Mouse (Mus musculus) adrenal gland, postnatal 25 days (tissue): ENCODE results near the gene Sppl2a. TPM values are rescaled to one million over a fixed set of nuclear protein-coding genes. Genes with fewer than 3 reads are reported as not detected.
"Not testable (repeated sequence)": the region's sequence is repeated elsewhere in the genome, so short reads cannot be mapped to it uniquely, and the experiment has no call there.

Experiments used
- DNase-seq: peaks from one replicate; pipeline ENCODE4 v3.0.0; 2021; ENCODE audit warnings: mixed read lengths
- long read RNA-seq: library from polyadenylated mRNA; stranded (forward); transcript quantifications from one replicate; pipeline ENCODE4 v2.0.0, GENCODE M21; 2021
- total RNA-seq: library from RNA; stranded (reverse); gene quantifications from 2 replicates; pipeline ENCODE4 v1.2.3, GENCODE M21; 2021

Gene Sppl2a
- 91.0 and 92.7 TPM in 2 replicates for total RNA-seq
- long read RNA-seq, full-length matches to known transcripts, result 10 of 34 reads
- long read RNA-seq, partial matches to known transcripts, result 5 of 34 reads
- long read RNA-seq, other reads (novel, unspliced or antisense), result 19 of 34 reads

DNA sequence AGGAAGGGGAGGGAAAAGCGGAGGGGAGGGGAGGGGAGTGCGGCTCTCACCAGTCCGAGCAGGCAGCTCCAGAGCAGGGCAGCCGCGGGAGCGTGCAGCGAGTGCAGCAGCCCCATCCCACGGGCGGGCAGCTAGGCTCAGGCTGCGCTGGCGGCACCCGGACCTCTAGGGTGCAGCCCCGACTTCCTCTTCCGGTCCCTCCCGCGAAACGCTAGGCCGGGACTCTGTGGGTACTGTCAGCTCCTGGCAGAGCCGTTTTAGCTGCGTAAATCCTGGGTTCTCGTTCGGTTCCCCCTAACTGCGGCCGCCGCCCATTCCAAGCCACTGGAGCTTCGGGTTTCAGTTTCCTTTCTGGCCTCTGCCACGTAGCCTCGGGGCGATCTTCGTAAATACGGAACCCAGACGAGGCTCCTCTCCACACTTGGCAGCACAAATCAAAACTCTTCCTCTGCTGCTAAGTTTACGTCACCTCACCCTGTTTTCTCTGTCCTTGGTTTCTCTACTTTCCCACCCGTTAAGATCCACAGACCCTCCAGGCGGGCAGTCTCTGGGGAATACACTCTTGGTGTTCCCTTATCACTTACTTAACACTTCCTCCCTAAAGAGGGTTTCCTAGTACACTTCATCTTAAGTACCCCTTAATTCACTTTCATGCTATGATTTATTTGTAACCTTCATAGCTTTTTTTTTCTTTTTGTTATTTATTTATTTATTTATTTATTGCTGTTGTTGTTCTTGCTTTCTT lies at the start of gene Sppl2a:
TSS of gene Sppl2a (minus strand) at position 339 of the 745 bp plus-strand sequence.
- DNase-seq, result peak; percentile 89

DNA sequence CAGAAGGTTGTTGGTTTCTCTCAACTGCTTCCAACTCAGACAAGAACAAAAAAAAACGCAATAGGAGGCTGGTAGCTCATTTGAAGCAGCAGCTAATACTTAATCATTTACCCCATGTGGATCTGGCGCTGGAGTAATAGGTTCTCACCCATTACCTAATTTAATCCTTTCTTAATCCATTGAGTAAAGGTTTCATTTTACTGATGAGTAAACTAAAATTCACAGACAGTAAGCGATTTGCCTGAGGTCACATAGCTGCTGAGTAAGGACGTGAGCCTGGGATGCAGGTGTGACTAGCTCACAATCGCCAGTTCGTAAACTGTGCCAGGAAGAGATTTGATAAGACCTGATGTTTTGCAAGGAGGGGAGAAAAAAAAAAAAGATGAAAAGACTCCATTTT lies 44.4 kb upstream of the Sppl2a start:
- DNase-seq, result no peak

DNA sequence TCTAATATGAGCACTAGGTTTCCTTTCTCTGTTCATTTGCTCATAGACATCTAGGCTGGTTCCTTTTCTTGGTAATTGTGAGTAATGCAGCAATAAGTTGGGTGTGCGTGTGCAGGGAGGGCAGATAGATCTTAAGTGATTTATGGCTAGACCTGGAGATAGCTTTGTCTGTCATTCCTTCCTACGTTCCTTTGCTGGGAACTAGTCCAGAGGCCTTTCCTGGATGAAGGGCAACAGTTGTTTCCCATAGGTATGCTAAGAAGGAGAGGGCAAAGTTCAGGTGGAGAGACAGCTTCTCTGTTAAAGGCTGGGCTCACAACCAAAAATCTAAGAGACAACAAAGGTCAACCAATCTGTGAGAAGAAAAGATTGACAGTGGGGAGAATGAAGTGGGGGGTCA lies 28.7 kb upstream of the Sppl2a start:
- DNase-seq, result no peak

DNA sequence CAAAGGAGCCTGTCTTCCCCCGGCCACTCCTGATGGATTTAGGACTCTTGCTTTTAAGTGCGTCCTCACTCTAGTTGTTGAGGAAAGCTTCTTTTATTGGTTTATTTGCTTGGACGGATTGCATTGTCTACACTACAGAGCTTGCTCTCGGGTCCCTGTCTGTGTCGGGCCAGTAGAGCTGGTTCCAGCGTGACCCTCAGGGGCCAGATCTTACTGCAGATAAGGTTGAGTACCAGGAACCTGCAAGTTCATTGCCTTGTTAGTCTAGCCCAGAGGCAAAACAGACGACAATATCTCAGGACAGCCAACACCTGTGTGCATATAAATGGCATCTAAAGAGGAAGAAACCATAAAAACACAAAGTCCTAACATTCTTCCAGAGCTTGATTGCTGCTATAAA lies 22.6 kb upstream of the Sppl2a start:
- no peak for DNase-seq

DNA sequence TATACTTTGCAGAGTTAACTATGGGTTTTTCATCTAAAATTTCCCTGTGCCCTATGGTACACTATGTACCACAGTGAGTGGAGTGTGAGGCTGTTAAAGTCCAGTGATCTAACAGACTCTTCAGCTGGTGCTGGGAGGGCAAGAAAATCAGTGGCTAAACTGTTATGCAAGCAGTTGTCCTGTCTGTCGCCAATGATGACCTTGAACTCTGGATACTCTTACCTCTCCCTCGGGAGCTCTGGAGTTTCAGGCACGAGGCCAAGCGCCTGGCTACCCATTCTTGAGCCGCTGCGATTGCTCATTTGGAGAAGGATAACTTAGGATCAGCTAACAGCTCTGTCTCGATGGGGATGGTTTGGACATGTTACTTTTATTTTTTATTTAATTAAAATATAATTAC lies 18.1 kb upstream of the Sppl2a start:
- peak; percentile 65 for DNase-seq

DNA sequence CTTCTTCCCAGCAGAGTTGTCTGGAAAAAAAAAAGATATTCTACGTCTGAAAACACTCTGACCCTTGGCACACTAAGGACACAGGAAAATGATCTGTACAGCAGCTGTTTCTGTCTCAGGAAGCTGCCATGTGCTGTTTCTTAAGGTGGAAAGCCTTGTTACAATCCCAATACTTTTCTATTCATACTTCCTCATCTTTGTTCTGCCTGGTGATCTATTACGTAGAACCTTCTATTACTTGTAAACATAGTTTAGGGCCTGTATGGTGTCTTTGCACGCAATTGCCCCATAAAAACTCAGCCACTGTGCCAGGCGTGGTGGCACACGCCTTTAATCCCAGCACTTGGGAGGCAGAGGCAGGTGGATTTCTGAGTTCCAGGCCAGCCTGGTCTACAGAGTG lies 17.4 kb upstream of the Sppl2a start:
- no peak for DNase-seq

DNA sequence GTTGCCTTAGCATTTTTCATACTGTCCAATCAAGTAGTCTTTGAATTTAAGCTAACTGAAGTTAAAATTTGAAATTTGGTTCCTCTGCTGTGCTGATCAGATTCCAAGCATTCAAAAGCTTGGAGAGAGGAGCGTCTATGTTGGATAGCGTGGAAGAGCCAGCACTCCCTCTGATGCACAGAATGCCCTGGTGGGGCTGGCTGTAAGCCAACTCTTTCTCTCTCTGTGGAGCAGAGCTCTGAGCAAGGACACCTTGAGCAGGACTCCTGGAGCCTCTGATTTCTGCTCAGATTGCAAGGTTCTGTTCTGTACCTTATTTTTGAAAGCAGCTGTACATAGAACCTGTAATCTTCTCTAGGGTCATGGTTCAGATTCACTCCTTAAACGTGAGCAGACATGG lies 16.8 kb upstream of the Sppl2a start:
- DNase-seq, result peak; percentile 66

DNA sequence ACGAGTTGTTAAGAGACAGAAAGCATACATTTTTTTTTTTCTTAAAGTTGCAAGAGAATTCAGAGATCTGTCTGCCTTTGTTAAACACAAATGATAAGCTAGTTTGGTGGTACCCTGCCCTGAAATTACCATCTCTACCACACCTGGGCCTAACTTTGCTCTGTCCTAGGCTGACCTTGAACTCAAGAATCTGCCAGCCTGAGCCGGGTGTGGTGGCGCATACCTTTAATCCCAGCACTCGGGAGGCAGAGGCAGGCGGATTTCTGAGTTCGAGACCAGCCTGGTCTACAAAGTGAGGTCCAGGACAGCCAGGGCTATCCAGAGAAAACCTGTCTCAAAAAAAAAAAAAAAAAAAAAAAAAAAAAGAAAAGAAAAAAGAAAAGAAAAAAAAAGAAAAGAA lies 16.3 kb upstream of the Sppl2a start:
- not testable (repeated sequence) for DNase-seq

DNA sequence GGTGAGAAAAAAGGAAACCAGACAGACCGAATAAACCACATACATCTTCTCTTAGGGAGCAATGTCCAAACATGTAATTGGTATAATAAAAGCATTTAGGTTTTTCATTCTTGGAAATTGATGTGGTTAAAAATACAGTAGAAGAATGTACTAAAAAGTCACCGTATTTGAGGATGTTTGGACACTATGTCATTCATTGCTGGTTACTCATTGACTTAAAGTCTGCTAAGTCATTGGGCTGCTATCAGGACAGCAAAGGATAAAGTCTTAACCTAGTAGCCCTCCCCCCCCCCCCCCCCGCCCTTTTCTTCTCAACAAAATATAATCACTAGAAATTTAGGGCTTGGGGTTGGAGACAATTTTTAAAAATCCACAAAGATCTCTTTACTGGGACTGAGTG lies 15.2 kb upstream of the Sppl2a start:
- no peak for DNase-seq

DNA sequence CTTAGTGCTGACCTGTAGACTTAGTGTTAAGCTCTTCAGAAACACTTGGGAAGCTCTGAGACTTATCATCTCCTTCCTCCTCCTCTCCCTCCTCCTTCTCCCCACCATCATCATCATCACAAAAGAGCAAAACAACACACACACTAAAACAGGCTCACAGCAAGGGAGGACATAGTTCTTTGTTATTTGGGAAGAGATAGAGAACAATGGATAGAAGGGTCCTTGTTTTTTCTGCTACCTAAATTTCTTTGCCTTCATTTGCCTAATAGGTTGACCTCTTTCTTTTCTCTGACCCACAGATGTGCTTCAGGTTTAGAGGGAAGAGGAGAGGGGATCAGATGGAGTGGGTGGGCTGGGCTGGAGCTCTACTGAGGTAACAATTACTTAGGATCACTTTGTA lies 14.6 kb upstream of the Sppl2a start:
- no peak for DNase-seq

DNA sequence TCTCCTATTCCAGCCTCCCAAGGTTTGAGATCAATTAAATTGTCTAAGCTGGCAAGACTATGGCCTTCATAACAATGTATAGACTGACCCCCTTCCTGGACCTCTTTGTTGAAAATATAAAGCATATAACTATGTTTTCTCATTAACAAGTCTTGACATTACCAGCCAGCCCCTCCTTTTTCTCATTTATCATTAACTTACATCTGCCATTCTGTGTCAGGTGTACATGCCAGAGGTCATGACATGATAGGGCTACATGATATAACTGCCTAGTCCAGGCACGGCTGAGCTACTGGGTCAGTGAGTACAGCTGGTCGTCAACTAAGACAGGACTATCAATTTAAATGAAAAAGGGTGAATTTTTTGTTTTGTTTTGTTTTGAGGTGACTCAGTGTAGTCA lies 10.2 kb upstream of the Sppl2a start:
- DNase-seq, result no peak

DNA sequence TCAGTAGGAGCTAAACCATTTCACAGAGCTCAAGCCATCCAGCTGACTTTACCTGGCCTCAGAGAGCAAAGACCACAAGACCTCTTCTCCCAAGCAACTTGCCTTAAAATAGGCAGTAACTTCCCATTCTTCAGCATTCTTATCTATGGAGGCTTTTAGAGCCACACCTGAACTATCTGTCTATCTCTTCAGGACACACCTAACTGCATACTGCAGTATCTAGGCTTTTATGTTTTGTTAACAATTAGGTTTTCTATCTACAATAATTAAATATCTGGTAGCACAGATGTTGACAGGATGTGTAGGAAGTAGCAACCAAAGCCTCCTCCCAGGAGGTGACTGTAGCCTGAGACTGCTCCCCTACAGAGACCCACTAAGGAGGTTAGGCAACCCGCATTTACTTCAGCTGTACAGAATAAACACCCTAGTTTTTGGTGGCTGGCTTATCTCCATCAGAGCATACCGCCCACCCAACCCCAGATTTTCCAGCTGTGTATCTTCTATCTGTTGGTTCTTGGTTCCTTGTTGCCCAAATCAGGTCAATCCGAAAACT lies 7.4 kb upstream of the Sppl2a start:
- no peak for DNase-seq

DNA sequence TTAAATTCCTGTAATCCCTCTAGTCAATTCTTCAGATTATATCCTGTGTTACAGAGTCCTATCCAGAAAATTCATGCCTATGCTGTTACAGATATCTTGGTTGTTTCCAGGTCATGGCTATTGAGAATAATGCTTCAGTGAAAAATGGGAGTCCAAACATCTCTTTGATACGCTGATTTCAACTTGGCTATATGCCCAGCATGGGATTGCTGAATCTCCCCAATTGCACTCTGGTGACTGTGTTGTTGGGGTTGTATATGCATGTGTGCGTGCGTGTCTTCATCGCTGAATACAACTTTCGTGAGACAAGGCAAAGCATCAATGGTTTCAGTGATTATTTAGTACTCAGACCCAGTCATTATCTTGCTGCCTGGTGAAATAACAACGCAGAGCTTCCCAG lies 5.0 kb upstream of the Sppl2a start:
- DNase-seq, result no peak

DNA sequence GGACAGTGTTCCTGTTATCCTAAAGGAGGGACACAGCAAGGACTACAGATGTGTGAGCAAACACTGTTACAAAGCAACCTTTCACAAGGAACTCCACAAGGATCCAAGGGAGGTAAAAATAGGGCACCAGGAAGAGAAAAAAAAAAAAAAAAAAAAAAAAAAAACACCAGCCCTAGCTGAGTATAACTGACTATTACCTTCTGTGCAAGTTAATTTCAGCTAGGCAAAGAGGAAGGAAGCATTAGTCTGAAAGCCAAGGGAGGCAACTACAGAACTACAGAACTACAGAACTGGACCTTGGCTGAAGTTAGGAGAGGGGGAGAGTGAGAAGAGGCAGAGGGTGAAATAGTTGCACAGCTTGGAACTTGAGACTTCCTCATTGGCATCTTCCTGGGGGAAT lies 886 bp upstream of the Sppl2a start:
- DNase-seq, result no peak

DNA sequence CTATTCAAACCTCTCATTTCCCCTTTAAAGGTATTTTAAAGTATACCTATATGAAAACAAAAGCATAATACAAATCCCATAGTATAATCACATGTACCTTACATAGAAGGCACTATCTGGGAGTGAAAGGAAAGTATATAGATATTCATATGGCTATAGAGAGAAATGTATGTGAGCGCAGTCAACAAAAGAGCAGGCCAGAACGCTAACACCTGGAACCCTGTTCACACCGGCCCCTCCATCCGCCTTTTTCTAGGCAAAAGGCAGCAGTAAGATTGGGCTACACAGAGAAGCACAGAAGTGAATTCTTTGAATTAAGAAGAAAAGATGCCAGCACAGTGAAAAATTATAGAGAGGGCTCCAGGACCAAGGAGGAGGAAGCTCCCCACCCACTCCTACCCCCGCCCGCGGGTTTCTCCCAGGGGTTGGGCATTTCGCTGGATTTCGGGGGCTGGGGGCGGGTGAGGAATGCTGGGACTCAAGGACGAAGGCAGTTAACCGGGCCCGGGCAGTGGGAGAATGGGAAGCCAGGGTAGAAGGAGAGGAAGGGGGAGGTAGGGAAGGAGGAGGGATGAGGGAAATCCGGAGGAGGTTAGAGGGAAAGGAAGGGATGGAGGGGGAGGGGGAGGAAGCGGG lies 656 bp downstream of the Sppl2a start:
- peak; percentile 52 for DNase-seq

DNA sequence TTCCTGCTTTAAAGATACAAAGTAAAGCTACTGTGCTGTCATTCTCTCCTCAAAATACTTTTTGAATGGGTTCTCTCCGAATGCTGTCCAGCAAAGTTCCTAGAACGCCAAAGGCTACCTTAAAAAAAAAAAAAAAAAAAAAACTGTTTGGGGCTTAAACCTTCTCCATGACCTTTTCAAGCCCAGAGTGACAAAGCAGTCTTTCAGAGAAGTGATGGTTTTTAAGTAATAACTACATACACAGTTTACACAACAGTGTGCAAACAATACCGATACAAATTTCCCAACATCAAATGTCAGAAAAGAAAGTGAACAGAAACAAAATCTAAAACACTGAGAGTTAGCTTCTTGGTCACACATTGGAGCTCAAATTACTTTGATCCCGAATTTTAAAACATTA lies 1.3 kb downstream of the Sppl2a start:
- DNase-seq, result no peak

DNA sequence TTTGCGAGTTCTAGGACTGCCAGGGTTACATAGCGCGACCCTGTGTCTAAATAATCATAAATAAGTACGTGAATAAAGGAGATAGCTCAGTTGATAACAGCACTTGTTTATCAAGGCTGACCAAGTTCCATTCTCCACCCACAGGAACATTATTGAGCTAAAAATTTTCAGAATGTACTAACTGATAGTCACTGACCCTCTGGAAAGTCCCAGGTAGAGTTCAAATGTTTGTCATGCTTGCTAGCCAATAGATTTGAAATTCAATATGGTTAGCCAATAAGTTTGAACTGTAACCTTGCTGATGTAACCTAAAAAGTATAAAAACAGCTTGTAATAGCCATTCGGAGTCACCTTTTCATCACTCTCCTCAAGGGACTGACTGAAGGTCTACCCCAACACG lies 4.4 kb downstream of the Sppl2a start:
- DNase-seq, result no peak

DNA sequence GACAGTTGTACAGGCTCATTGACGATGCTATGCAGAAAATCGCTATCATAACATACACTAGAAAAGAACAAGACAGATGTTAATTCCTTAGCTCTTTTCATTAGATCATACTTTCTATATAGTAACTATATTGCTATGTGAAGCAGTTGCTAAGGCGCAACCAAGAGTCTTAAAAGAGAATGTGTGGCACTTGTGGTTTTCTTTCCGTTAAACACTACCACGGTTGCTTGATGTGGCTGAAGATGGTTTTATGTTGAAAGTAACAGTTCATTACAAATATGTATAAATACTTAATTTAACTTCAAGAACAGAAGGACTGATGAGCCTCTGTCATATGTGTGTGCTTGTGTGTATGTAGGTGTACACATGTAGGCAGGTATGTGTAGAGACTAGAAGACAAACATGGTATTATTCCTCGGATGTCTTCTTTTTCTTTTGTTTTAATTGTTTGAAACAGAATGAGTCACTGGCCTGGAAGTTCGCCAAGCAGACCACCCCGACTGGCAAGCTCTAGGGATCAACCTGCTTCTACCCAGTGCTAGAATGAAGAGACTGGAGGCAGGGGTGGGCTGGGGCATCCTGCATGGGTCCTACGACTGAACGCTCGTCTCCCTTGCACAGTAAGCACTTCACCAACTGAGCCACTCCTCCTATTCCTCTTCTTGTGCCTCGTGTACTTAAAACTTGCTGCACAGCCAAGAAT lies 12.5 kb downstream of the Sppl2a start:
- DNase-seq, result no peak

DNA sequence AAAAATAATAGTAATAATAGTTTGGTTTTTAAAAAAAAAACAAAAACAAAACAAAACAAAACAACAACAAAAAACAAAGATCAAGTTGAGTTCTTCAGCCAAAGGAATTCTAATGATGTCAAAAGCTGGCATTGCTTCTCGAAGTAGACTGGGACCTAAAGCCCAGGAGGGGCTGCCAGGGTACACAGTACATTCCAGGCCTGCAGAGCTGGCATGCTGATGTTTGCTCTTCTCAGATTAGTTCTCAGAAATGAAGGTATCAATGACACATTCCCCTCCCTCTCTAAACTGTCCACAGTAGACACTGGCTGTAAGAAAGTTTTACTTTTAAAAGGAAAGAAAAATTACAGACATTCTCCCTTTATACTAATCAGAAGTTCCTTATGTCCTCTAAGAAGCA lies 16.8 kb downstream of the Sppl2a start:
- DNase-seq, result no peak

DNA sequence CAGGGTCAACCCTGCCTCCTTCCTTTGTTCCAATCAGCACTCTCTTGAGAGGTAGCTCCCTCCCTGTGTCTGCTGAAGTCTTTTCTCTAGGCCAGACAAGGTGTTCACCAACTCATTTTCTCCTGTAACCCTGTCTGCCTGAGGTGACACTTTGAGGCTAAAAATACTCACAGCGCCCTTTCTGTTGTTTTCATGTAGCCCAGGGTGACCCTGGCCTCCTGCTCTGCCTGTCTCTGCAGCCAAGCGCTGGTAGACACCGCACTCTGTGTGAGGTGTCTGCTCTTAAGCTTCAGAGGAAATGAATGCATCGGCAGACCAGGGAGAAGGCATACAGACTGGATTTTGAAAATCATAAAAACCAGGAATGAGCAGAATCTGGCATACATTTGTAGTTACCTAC lies 18.9 kb downstream of the Sppl2a start:
- DNase-seq, result no peak

DNA sequence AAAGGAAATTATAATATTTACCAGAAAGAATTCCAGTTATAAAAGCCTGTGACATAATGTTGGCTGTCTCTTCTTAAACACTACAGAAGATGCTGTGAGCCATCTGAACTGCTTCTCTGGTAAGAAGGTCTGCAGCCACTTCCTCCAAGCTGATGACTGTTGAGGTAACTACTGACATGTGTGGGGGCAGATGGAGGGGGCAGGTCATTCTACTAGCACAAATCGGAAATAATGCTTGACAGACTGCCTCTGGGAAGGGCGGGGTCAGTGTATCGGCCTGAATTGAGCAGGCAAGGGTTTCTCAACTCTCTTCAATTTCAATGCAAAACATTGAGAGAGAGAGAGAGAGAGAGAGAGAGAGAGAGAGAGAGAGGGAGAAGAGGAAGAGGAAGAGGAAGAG lies 28.9 kb downstream of the Sppl2a start:
- DNase-seq, result no peak

DNA sequence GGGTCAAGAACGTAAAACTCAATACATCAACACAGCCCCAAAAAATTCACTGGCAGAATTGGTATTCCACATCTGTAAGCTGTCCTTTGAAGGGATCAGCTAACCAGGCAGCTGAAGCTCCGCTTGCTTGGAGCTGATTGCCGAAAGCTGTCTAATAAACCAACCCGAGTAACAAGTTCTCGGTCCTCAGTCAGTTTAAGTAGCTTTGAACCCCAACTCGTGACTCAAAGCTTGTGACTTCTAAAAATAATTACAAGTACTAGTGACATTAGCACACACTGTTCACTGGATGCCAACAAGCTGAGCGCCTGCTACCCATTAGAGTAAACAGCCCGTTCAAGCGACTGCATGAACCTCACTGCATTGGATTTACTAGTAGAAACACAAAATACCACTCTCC lies 35.5 kb downstream of the Sppl2a start:
- no peak for DNase-seq

DNA sequence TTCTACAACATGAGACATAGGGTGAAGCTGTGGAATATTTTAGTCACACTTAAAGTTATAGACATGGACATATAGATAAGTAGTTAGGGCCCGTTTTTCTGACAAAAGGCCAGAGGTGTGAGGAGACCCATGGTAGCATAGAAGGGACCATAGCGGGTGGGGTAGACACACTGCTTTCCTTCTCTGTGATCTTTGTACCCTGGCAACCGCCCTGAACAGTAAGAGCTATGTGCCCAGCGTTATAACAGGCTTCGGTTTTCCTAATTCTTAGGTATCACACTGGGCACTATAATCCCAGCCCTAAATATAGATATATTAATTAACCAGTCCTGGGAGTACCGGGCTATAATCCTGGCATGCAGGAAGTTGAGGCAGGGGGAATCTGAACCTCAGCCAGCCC lies 36.1 kb downstream of the Sppl2a start:
- DNase-seq, result no peak
